Mouse (Mus musculus) limb, embryonic 13.5 days (tissue): ENCODE data around the gene Capn1. TPM values are rescaled to one million over a fixed set of nuclear protein-coding genes. Genes with fewer than 3 reads are reported as not detected.
A peak's percentile ranks its signal among the peaks of the same experiment; 100 is the strongest.

Experiments used
- ATAC-seq: fragments of 200-750 bp; cut with Nextera tagmentation; 2 replicates; pipeline ENCODE4 v1.8.0; 2017; ENCODE audit warnings: low read depth, moderate number of reproducible peaks, moderate TSS enrichment; ENCODE audit not compliant: low FRiP score
- H3K27ac ChIP-seq: fragments of 300-500 bp; sonication (generic); 2 replicates; pipeline ENCODE4 v1.5.1; 2015; ENCODE audit warnings: inconsistent platforms, mild to moderate bottlenecking, moderate library complexity
- H3K27me3 ChIP-seq: fragments of 300-500 bp; sonication (generic); 2 replicates; pipeline ENCODE4 v1.6.1; 2015; ENCODE audit warnings: mild to moderate bottlenecking, inconsistent platforms
- H3K36me3 ChIP-seq: fragments of 300-500 bp; sonication (generic); 2 replicates; pipeline ENCODE4 v1.6.1; 2015; ENCODE audit warnings: inconsistent platforms, mild to moderate bottlenecking, moderate library complexity
- H3K4me1 ChIP-seq: fragments of 300-500 bp; sonication (generic); 2 replicates; pipeline ENCODE4 v1.6.1; 2015; ENCODE audit warnings: inconsistent platforms
- H3K4me2 ChIP-seq: fragments of 300-500 bp; sonication (generic); replicated peaks from 2 replicates; pipeline ENCODE4 v1.6.1; 2015; ENCODE audit warnings: inconsistent platforms, mild to moderate bottlenecking, moderate library complexity
- H3K4me3 ChIP-seq: fragments of 300-500 bp; sonication (generic); 2 replicates; pipeline ENCODE4 v1.5.1; 2015; ENCODE audit warnings: moderate library complexity, mild to moderate bottlenecking, inconsistent platforms
- H3K9ac ChIP-seq: fragments of 300-500 bp; sonication (generic); 2 replicates; pipeline ENCODE4 v1.6.1; 2015; ENCODE audit warnings: mild to moderate bottlenecking, inconsistent platforms
- H3K9me3 ChIP-seq: fragments of 300-500 bp; sonication (generic); 2 replicates; pipeline ENCODE4 v1.6.1; 2016; ENCODE audit warnings: inconsistent platforms
- WGBS: fragments of 180-500 bp; shearing (Covaris S2); methylation state at CpG from one replicate; pipeline ENCODE4 v1.1.7; 2015; 5-methylcytosine and 5-hydroxymethylcytosine counted together
- polyA plus RNA-seq: library from polyadenylated mRNA; unstranded; fragments of >200 nt; fragmentation: Nextera tagmentation; extraction: Ambion mirVana; gene quantifications from 2 replicates; pipeline ENCODE4 v1.2.1, GENCODE M21; 2015

Capn1 gene
- polyA plus RNA-seq = 7.1 and 8.0 TPM in 2 replicates

- peak within 1 kb of the TSS; percentile 62 for H3K4me3 ChIP-seq
- H3K4me1 ChIP-seq = peaks cover 16% of the 10 kb centered on the region
- H3K27me3 ChIP-seq = peaks cover 34% of the 10 kb centered on the region
- WGBS = 2% methylated on average over 40 of the region's 40 CpGs
- ATAC-seq = peak; percentile 77
- H3K36me3 ChIP-seq = no peaks in the 10 kb centered on the region
- no peaks in the 10 kb centered on the region for H3K9me3 ChIP-seq
- H3K4me2 ChIP-seq = peak within 1 kb of the TSS; percentile 86
- peak within 1 kb of the TSS; percentile 44; the same call in 1 of the 2 replicates for H3K27ac ChIP-seq
- H3K9ac ChIP-seq = peak within 1 kb of the TSS; percentile 75
Observed at GRCm38 (mm10) chr19:6015511-6016315, at the start of gene Capn1. TSS of gene Capn1 (minus strand) at chr19:6015897.

- Histone ChIP-seq H3K9ac (peak overlapping the region; percentile 97), H3K36me3 (peaks cover 18% of the 10 kb centered on the region), H3K4me2 (peak overlapping the region; percentile 100), H3K4me3 (peak overlapping the region; percentile 88; the same call in 1 of the 2 replicates), H3K9me3 (no peaks in the 10 kb centered on the region), H3K27ac (no peak overlapping the region), H3K4me1 (peaks cover 44% of the 10 kb centered on the region), H3K27me3 (no peaks in the 10 kb centered on the region)
- WGBS = 89% methylated on average over 6 of the region's 6 CpGs
- no peak for ATAC-seq
Observed at GRCm38 (mm10) chr19:6063081-6063480, 47.4 kb upstream of the Capn1 start.

- WGBS = 72% methylated on average over 5 of the region's 5 CpGs
- H3K4me2 ChIP-seq = peak overlapping the region; percentile 100
- no peaks in the 10 kb centered on the region for H3K9me3 ChIP-seq
- peaks cover 39% of the 10 kb centered on the region for H3K4me1 ChIP-seq
- H3K27me3 ChIP-seq = no peaks in the 10 kb centered on the region
- peak overlapping the region; percentile 88 for H3K4me3 ChIP-seq
- H3K9ac ChIP-seq = peak overlapping the region; percentile 97
- H3K27ac ChIP-seq = no peak overlapping the region; the same call in 1 of the 2 replicates
- no peak for ATAC-seq
- peaks cover 18% of the 10 kb centered on the region for H3K36me3 ChIP-seq
Observed at GRCm38 (mm10) chr19:6062418-6062817, 46.7 kb upstream of the Capn1 start.

- H3K9ac ChIP-seq = peak overlapping the region; percentile 97
- peak overlapping the region; percentile 100 for H3K4me2 ChIP-seq
- H3K9me3 ChIP-seq = no peaks in the 10 kb centered on the region
- no peaks in the 10 kb centered on the region for H3K27me3 ChIP-seq
- peak overlapping the region; percentile 94 for H3K27ac ChIP-seq
- H3K36me3 ChIP-seq = peaks cover 18% of the 10 kb centered on the region
- H3K4me3 ChIP-seq = peak overlapping the region; percentile 88
- no peak for ATAC-seq
- WGBS = 2% methylated on average over 44 of the region's 44 CpGs
- H3K4me1 ChIP-seq = peaks cover 35% of the 10 kb centered on the region
Observed at GRCm38 (mm10) chr19:6061641-6062302, 46.1 kb upstream of the Capn1 start.

GRCm38 (mm10) chr19:6061021-6061533 is 45.4 kb upstream of the Capn1 start, which contains the start of gene Znhit2:
TSS of gene Znhit2 (plus strand) at chr19:6061192.
- Histone ChIP-seq H3K4me1 (peaks cover 36% of the 10 kb centered on the region), H3K4me2 (peak within 1 kb of the TSS; percentile 100), H3K36me3 (peaks cover 18% of the 10 kb centered on the region), H3K4me3 (peak within 1 kb of the TSS; percentile 88), H3K27ac (peak within 1 kb of the TSS; percentile 94), H3K9ac (peak within 1 kb of the TSS; percentile 97), H3K27me3 (no peaks in the 10 kb centered on the region), H3K9me3 (no peaks in the 10 kb centered on the region)
- WGBS = under 1% methylated on average over 58 of the region's 58 CpGs
- ATAC-seq = peak; percentile 73

- peaks cover 37% of the 10 kb centered on the region for H3K36me3 ChIP-seq
- peak overlapping the region; percentile 88 for H3K4me2 ChIP-seq
- H3K27me3 ChIP-seq = no peaks in the 10 kb centered on the region
- no peak for ATAC-seq
- no peaks in the 10 kb centered on the region for H3K9me3 ChIP-seq
- no peak overlapping the region for H3K27ac ChIP-seq
- H3K9ac ChIP-seq = peak overlapping the region; percentile 93
- peak overlapping the region; percentile 87 for H3K4me3 ChIP-seq
- H3K4me1 ChIP-seq = peaks cover 37% of the 10 kb centered on the region
- 85% methylated on average over 5 of the region's 5 CpGs for WGBS
Observed at GRCm38 (mm10) chr19:6058966-6059365, 43.3 kb upstream of the Capn1 start.

GRCm38 (mm10) chr19:6058513-6058912 is 42.8 kb upstream of the Capn1 start:
- WGBS = 29% methylated on average over 5 of the region's 5 CpGs
- peaks cover 37% of the 10 kb centered on the region for H3K4me1 ChIP-seq
- H3K9me3 ChIP-seq = no peaks in the 10 kb centered on the region
- peak overlapping the region; percentile 88 for H3K4me2 ChIP-seq
- H3K27me3 ChIP-seq = no peaks in the 10 kb centered on the region
- peak overlapping the region; percentile 93 for H3K9ac ChIP-seq
- H3K27ac ChIP-seq = peak overlapping the region; percentile 55; the same call in 1 of the 2 replicates
- H3K36me3 ChIP-seq = peaks cover 41% of the 10 kb centered on the region
- no peak for ATAC-seq
- peak overlapping the region; percentile 87 for H3K4me3 ChIP-seq

GRCm38 (mm10) chr19:6057313-6058096 is 41.8 kb upstream of the Capn1 start, which contains the start of the genes Mrpl49 and Fau:
TSS of gene Mrpl49 (minus strand) at chr19:6057785.
TSS of gene Fau (plus strand) at chr19:6057844.
- H3K4me1 ChIP-seq = peaks cover 31% of the 10 kb centered on the region

GRCm38 (mm10) chr19:6056696-6057095 is 41.0 kb upstream of the Capn1 start:
- no peak for ATAC-seq
- H3K9ac ChIP-seq = peak overlapping the region; percentile 84
- peaks cover 23% of the 10 kb centered on the region for H3K4me1 ChIP-seq
- H3K27me3 ChIP-seq = no peaks in the 10 kb centered on the region
- peaks cover 57% of the 10 kb centered on the region for H3K36me3 ChIP-seq
- no peaks in the 10 kb centered on the region for H3K9me3 ChIP-seq
- no peak overlapping the region for H3K27ac ChIP-seq
- peak overlapping the region; percentile 87 for H3K4me3 ChIP-seq
- peak overlapping the region; percentile 88 for H3K4me2 ChIP-seq
- 64% methylated on average over 4 of the region's 4 CpGs for WGBS

More at GRCm38 (mm10) chr19:6057313-6058096, 41.8 kb upstream of the Capn1 start, which contains the start of the genes Mrpl49 and Fau:
- peak within 1 kb of the TSS; percentile 55 for H3K27ac ChIP-seq
- no peaks in the 10 kb centered on the region for H3K27me3 ChIP-seq
- H3K4me3 ChIP-seq = peak within 1 kb of the TSS; percentile 87
- no peaks in the 10 kb centered on the region for H3K9me3 ChIP-seq
- H3K4me2 ChIP-seq = peak within 1 kb of the TSS; percentile 88
- WGBS = under 1% methylated on average over 61 of the region's 63 CpGs
- peak within 1 kb of the TSS; percentile 93 for H3K9ac ChIP-seq
- ATAC-seq = peak; percentile 88
- peaks cover 49% of the 10 kb centered on the region for H3K36me3 ChIP-seq

- 80% methylated on average over 5 of the region's 5 CpGs for WGBS
Observed at GRCm38 (mm10) chr19:6054296-6054695, 38.6 kb upstream of the Capn1 start.

GRCm38 (mm10) chr19:6052516-6052915 is 36.8 kb upstream of the Capn1 start:
- ATAC-seq = no peak
- H3K27me3 ChIP-seq = no peaks in the 10 kb centered on the region
- H3K36me3 ChIP-seq = peaks cover 79% of the 10 kb centered on the region
- H3K4me3 ChIP-seq = no peak overlapping the region
- peaks cover 21% of the 10 kb centered on the region for H3K4me1 ChIP-seq
- WGBS = 82% methylated on average over 7 of the region's 7 CpGs
- no peak overlapping the region for H3K4me2 ChIP-seq
- H3K9ac ChIP-seq = 0 out of 2 replicates have a peak overlapping the region, but pooled peaks have one; percentile 19
- no peaks in the 10 kb centered on the region for H3K9me3 ChIP-seq
- H3K27ac ChIP-seq = no peak overlapping the region

More at GRCm38 (mm10) chr19:6054296-6054695, 38.6 kb upstream of the Capn1 start:
- H3K27me3 ChIP-seq = no peaks in the 10 kb centered on the region
- H3K9ac ChIP-seq = no peak overlapping the region
- no peaks in the 10 kb centered on the region for H3K9me3 ChIP-seq
- H3K4me2 ChIP-seq = no peak overlapping the region
- H3K27ac ChIP-seq = no peak overlapping the region
- H3K4me3 ChIP-seq = no peak overlapping the region
- H3K36me3 ChIP-seq = peaks cover 72% of the 10 kb centered on the region
- peaks cover 18% of the 10 kb centered on the region for H3K4me1 ChIP-seq
- no peak for ATAC-seq
